In genomic region chr1:178354576-178354975, GRCm38 (mm10) we compare ENCODE assay signal across 22 mouse cellular contexts.
"Had no signal": no experiment of that assay in that cellular context is flagged by ENCODE, and none has a peak within 500 bp of the region (broad histone marks: within the 10 kb centered on the region; RNA-seq: fewer than 3 reads in every experiment).

No protein-coding gene starts in this region.

- H3K9ac ChIP-seq: kidney, embryonic 15.5 days; liver, embryonic 15.5 days; lung, embryonic 15.5 days; midbrain, embryonic 13.5 days; neural tube, embryonic 13.5 days; stomach, embryonic 15.5 days had no signal

- H3K27me3 ChIP-seq: kidney, embryonic 15.5 days; liver, embryonic 15.5 days; lung, embryonic 15.5 days; midbrain, embryonic 13.5 days; neural tube, embryonic 13.5 days; stomach, embryonic 15.5 days had no signal

- H3K4me1 ChIP-seq: kidney, embryonic 15.5 days; liver, embryonic 15.5 days; midbrain, embryonic 13.5 days; neural tube, embryonic 13.5 days; stomach, embryonic 15.5 days had no signal

- H3K36me3 ChIP-seq: kidney, embryonic 15.5 days; liver, embryonic 15.5 days; lung, embryonic 15.5 days; midbrain, embryonic 10.5 days; midbrain, embryonic 13.5 days; neural tube, embryonic 13.5 days; stomach, embryonic 15.5 days had no signal

- H3K9me3 ChIP-seq: kidney, embryonic 15.5 days; liver, embryonic 15.5 days; lung, embryonic 15.5 days; megakaryocyte, embryonic 14.5 days; midbrain, embryonic 10.5 days; midbrain, embryonic 13.5 days; neural tube, embryonic 13.5 days; stomach, embryonic 15.5 days had no signal

- H3K4me2 ChIP-seq: kidney, embryonic 15.5 days; liver, embryonic 11.5 days; liver, embryonic 15.5 days; lung, embryonic 15.5 days; midbrain, embryonic 13.5 days; neural tube, embryonic 13.5 days; stomach, embryonic 15.5 days had no signal

- H3K4me3 ChIP-seq: kidney, embryonic 15.5 days; liver, embryonic 15.5 days; lung, embryonic 15.5 days; megakaryocyte, embryonic 14.5 days; midbrain, embryonic 10.5 days; midbrain, embryonic 13.5 days; myocyte; neural tube, embryonic 13.5 days; stomach, embryonic 15.5 days had no signal

- H3K27ac ChIP-seq: kidney, embryonic 15.5 days; liver, embryonic 15.5 days; lung, embryonic 15.5 days; midbrain, embryonic 10.5 days; midbrain, embryonic 13.5 days; neural tube, embryonic 13.5 days; stomach, embryonic 15.5 days had no signal

- DNase-seq: kidney, postnatal 10 days; kidney, postnatal 4 days; lung, adult 18-20 months; lung, postnatal 10 days; lung, postnatal 36 days; retina, postnatal 1 day; right cerebral cortex, postnatal 25 days; spleen, adult 18-20 months; thymus, adult 2 months; thymus, postnatal 14 days; thymus, postnatal 4 days had no signal

- ATAC-seq: midbrain, embryonic 13.5 days; midbrain, embryonic 16.5 days had no signal
